Mouse (Mus musculus) T-helper 2 cell (primary cell): ENCODE measurements around the gene Dnah7a.
"Not testable (repeated sequence)": the region's sequence is repeated elsewhere in the genome, so short reads cannot be mapped to it uniquely, and the experiment has no call there.

ENCODE experiments used
- in situ Hi-C: fragments of 300-600 bp; cut with MboI, MseI; formaldehyde crosslinking; loops from one replicate; pipeline ENCODE4 v1.15.1; 2025; ENCODE audit warnings: high pct_unique_total_duplicates

Gene Dnah7a

DNA sequence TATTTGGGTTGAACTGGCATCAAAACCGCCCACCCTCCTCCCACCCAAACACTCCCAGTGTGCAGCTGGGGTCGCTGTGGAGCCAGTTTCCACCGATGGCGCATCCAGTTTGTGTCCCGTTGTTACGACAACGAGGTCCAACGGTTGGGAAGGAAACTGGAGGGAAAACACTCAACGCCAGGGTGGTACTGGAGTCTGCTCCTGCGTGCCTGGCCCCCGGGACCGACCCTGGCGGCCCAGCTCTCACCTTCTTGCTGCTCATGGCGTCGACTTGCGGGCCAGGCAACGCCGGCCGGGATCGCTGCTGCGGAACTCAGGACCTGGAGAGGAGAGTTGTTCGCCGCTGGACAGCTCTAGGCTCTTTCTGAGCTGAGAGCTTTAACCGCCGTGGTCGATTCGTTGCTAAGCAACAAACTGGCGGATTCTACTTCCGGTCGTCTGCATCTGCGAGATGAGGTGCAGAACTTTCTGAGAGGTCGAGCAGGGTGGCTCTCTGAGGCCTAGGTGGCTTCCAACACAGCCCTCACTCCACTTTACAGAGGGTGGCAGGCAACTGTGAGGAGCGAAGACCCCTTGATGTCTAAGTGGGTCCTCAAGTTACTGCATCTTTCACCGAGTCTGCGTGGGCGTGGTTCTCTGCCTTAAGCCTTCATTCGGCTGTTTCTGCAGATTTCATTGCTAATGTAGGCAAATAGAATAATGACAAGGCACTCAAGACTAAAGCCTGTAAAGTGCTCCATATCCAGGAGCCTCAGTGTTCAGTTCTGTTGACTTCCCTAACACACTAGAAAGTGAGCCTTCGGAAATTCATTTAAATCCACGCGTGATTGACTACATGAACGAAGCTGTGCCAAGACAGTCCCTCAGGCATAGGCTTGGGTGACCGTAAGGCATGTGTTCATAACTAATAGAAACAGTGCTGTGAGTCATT lies at the start of gene Dnah7a:
TSS of gene Dnah7a (minus strand) at position 354 of the 931 bp plus-strand sequence.
- in situ Hi-C loops, result loop anchor here (25.0 kb wide), 2 partner anchors 206 to 631 kb away; no protein-coding TSS in a partner anchor

DNA sequence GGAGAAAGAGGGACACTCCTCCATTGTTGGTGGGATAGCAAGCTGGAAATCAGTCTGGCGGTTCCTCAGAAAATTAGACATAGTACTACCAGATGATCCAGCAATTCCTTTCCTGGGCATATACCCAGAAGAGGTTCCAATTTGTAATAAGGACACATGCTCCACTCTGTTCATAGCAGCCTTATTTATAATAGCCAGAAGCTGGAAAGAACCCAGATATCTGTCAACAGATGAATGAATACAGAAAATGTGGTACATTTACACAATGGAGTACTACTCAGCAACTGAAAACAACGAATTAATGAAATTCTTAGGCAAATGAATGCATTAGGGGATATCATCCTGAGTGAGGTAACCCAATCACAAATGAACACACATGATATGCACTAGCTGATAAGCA lies 46.9 kb upstream of the Dnah7a start:
- in situ Hi-C loops, result not testable (repeated sequence)

- in situ Hi-C loops, result no loop called here
These were observed 44.6 kb upstream of the Dnah7a start for GRCm38 (mm10) chr1:53751144-53751543.

GRCm38 (mm10) chr1:53750697-53751096 lies 44.1 kb upstream of the Dnah7a start:
- in situ Hi-C loops, result not testable (repeated sequence)

DNA sequence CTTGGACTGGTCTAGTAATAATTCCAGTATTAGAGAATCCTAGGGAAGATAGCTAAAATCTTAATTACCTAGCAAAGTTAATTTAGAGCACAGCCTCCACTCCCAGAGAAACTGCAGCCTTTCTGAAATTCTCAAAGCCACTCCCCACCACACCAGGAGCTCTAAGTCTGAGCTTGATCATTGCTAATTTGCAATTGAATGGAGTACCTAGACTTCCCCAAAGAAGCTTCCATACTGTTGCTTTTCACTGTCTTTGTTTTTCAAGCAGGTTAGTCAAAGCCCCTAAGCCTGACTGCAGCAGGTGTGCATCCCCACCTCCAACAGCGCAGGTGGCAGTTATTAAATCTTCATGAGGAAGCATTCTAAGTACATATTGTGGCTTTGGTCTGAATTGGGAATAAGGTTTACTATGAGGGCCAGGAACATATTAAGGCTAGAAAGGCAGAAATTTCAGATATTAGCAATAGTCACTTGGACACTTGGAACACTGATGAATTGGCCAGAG lies 43.3 kb upstream of the Dnah7a start:
- in situ Hi-C loops, result not testable (repeated sequence)

DNA sequence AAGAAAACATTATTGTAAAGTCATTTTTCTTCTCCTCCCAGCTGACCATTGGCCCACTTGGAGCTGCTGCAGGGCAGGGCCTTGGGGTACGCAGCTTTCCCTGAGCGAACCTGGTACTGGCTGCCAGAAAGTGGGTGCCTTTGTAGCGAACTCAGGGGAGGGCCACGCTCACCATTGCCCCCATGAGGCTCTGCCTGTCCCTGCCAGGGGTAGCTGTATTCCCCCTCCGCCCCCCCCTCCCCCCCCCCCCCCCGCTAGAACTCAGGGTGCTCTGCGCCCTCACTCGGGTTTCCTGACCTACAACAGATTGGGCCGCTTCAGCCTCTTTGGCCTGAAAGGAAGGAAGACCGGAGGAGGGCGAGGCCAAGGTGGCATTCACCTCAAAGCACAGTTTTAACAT lies 42.0 kb upstream of the Dnah7a start:
- in situ Hi-C loops, result no loop called here

- in situ Hi-C loops, result no loop called here
These were observed 39.4 kb upstream of the Dnah7a start for GRCm38 (mm10) chr1:53746001-53746400.

DNA sequence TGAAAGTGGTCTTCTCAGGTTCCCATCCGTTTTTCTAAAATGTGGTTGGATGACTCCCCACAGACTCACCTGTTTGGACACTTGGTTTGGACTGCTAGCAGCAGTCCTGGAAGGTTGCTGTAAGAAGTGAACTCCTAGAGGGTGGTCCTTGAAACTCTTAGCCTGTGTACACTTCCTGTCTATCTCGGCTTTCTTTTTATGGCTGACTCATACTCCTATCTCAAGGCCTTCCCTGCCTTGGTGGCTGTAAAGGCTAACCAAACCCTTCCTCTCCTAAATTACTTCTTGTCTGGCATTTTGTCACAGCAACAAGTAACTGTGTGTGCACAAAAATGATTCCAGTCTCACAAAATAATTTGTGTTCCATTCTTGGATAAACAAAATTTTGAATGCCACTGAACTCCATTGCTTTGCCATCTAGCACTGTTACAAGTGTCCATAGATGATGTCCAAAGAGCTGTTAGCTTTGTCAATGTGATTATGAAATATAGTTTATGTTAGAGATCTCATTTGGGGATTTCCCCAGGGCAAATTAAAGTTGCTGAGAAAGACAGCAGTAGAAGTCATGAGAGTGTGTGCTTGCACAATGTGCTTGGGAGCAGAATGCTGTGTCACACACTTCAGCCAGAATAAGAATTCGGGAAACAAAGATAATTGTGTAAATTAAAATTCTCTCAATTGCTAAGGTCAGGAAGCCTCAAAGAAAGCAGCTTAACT lies 35.3 kb upstream of the Dnah7a start:
- in situ Hi-C loops, result no loop called here

DNA sequence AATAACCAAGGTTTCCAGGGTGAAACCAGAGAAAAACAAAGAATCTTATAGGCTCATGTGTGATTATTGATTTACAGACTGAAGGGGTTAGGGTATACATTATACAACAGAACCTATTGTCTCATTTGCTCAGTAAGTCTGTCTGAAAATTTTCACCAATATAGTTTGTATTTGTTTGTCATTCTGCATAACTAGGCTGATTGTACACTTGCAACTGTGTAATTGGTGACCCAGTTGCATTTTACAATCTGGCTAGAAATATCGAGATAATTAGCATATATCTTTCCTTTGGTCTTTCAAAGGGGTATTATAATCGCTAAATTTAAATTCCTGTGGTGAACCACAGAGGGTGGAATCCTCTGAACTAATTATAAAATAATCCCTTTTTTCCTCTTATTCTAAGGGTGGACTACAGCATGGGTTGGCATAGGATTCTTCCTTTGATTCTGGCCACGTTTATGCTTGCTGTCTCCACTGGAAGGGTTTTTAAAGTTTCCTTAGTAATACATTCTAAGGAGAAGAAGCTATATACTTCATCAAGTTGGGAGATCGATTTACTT lies 34.3 kb upstream of the Dnah7a start:
- in situ Hi-C loops, result no loop called here

- in situ Hi-C loops, result not testable (repeated sequence)
These were observed 33.6 kb upstream of the Dnah7a start for GRCm38 (mm10) chr1:53740077-53740776.

DNA sequence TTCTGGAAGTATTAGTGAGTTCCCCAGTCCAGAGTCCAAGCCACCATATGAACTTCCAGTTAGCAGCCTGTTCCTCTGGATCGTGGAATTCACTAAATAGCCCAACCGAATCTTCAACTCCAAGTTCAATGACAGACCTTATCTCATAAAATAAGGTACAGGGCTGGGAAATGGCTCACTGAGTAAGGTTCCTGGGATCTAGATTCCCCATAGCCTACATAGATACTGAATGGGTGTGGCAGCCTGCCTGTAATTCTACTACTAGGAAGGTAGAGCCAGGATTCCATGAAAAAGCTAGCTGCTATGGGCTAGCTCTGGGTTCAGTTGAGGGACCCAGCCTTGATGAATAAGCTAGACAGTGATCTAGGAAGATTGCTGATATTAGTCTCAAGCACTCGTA lies 30.0 kb upstream of the Dnah7a start:
- in situ Hi-C loops, result no loop called here

- in situ Hi-C loops, result no loop called here
These were observed 22.1 kb upstream of the Dnah7a start for GRCm38 (mm10) chr1:53728489-53729225.

- in situ Hi-C loops, result no loop called here
These were observed 20.3 kb upstream of the Dnah7a start for GRCm38 (mm10) chr1:53726883-53727282.

DNA sequence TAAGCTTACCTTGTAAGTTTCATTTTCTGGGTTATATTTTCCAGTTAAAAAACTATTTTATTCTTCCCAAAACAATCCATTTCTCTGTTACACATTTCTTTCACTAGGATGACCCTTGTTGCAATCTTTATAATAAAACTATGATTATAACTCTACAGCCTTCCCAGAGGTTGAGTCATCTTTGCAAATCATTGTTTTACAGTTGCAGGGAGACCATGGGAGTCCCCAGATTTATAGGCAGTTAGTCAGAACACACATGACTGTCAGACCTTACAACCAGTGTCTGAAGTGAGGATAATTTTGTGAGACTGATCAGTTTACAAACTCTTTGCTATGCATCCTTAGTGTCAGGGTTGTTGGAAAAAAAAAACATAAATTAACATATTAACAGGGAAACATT lies 14.8 kb upstream of the Dnah7a start:
- in situ Hi-C loops, result loop anchor here (25.0 kb wide), 2 partner anchors 191 to 616 kb away; no protein-coding TSS in a partner anchor

DNA sequence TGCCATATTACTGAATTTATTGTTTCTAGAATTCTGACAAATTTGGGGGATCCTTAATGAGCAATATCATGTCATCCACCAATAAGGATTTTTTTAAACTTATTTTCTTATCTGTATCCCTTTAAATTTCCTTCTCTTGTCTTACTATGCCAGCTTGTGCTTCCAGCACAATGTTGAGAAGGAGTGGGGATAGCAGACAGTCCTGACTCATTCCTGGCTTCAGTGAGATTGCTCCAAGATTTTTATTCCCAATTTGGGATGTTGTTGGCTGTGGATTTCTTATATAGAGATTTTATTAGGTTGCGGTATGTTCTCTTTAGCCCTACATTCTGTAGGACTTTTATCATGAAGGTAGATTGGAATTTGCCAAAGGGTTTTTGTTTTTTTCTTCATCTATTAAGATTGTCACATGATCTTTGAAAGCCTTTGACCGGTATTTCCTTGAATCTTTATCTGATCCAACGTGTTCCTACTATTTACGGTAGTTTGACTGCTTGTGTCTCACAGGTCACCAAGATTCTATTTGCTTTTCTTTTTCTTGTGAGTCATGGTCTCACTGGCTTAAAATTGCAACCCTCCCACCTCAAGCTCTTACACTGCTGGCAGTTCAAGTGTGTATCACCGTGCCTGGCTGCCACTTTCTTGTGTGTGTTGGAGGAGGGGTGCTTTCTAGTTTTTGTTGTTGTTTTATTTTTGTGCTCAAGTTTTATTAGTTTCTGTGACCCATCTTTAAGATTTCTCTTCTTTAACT lies 14.2 kb upstream of the Dnah7a start:
- in situ Hi-C loops, result loop anchor here (25.0 kb wide), 2 partner anchors 192 to 617 kb away; no protein-coding TSS in a partner anchor

GRCm38 (mm10) chr1:53715966-53716515 lies 9.5 kb upstream of the Dnah7a start:
- in situ Hi-C loops, result loop anchor here (25.0 kb wide), 2 partner anchors 196 to 621 kb away; no protein-coding TSS in a partner anchor

DNA sequence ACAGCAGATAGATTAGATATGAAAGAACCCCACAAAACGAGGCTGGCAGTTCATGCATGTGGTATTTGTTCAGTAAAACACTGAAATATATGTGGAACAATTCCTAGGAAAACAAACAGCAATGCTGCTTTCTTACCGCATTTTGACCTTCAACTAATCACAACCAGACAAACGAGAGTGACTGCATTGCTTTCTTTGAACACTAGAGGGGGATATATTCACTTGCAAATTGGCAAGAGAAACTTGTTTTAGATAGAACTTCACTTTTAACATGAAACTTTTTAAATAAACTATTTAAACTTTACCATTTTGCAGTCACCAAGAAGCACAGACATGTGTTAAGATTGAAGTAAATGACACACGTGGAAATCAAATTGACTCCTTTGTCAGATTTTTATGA lies 8.9 kb upstream of the Dnah7a start:
- in situ Hi-C loops, result loop anchor here (25.0 kb wide), 2 partner anchors 197 to 622 kb away; no protein-coding TSS in a partner anchor

- in situ Hi-C loops, result loop anchor here (25.0 kb wide), 2 partner anchors 199 to 624 kb away; no protein-coding TSS in a partner anchor
These were observed 6.8 kb upstream of the Dnah7a start for GRCm38 (mm10) chr1:53713383-53713782.

DNA sequence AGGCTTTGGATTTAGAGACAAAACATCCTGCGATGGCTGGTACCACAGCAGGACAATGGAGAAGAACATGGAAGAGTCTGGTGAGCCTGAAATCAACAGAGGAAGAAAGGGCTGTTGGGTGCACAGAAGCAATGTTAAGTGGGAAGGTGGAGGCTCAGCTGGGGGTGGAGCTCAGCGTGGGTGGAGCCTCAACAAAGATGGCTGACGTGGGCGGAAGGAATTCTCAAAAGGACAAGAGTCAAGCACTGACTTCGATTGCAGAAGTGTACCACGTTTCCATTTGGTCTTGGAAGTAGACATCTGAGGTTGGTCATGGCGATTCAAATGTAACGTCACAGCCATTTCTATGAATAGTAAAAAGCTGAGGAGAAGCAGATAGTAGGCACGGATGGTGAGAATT lies 4.5 kb upstream of the Dnah7a start:
- in situ Hi-C loops, result loop anchor here (25.0 kb wide), 2 partner anchors 201 to 626 kb away; no protein-coding TSS in a partner anchor
